Mouse (Mus musculus): ENCODE results near the gene Scnm1. TPM values are rescaled to one million over a fixed set of nuclear protein-coding genes. Genes with fewer than 3 reads are reported as not detected.
A peak's percentile ranks its signal among the peaks of the same experiment; 100 is the strongest.

Scnm1 gene
- polyA plus RNA-seq, 1 experiment = 63.8 TPM

- H3K36me3 ChIP-seq (ENCODE audit: control insufficient read depth, insufficient read depth, low read length) = no peaks in the 10 kb centered on the region
Measured at GRCm38 (mm10) chr3:95105586-95106337, 28.0 kb downstream of the Scnm1 start.

GRCm38 (mm10) chr3:95105121-95105520, 28.7 kb downstream of the Scnm1 start:
- Histone ChIP-seq H3K27ac (ENCODE audit: control insufficient read depth, insufficient read depth, low read length) (no peak overlapping the region), H3K4me1 (replicated peaks; ENCODE audit: control insufficient read depth, insufficient read depth, low read length) (peaks cover 4% of the 10 kb centered on the region), H3K27me3 (ENCODE audit: control insufficient read depth, insufficient read depth, low read length) (no peaks in the 10 kb centered on the region), H3K36me3 (ENCODE audit: control insufficient read depth, insufficient read depth, low read length) (no peaks in the 10 kb centered on the region), H3K4me3 (ENCODE audit: control insufficient read depth, insufficient read depth, low read length) (no peak overlapping the region)
- DNase-seq = no peak
- WGBS = 18% methylated on average over 4 of the region's 4 CpGs
- no peak for TF ChIP-seq POLR2A (IDR thresholded peaks at IDR 0.05; ENCODE audit: control insufficient read depth, extremely low read depth, insufficient read depth, low read length, poor library complexity)
- no peak for TF ChIP-seq CTCF (IDR thresholded peaks at IDR 0.05; ENCODE audit: borderline replicate concordance, control insufficient read depth, extremely low read depth, insufficient read depth, low read length, poor library complexity)

More at GRCm38 (mm10) chr3:95105586-95106337, 28.0 kb downstream of the Scnm1 start:
- Histone ChIP-seq H3K4me1 (replicated peaks; ENCODE audit: control insufficient read depth, insufficient read depth, low read length) (peaks cover 4% of the 10 kb centered on the region), H3K4me3 (ENCODE audit: control insufficient read depth, insufficient read depth, low read length) (peak overlapping the region; percentile 90), H3K27me3 (ENCODE audit: control insufficient read depth, insufficient read depth, low read length) (no peaks in the 10 kb centered on the region), H3K27ac (ENCODE audit: control insufficient read depth, insufficient read depth, low read length) (peak overlapping the region; percentile 45; the same call in 1 of the 2 replicates)
- TF ChIP-seq CTCF (IDR thresholded peaks at IDR 0.05; ENCODE audit: borderline replicate concordance, control insufficient read depth, extremely low read depth, insufficient read depth, low read length, poor library complexity) (no peak), POLR2A (IDR thresholded peaks at IDR 0.05; ENCODE audit: control insufficient read depth, extremely low read depth, insufficient read depth, low read length, poor library complexity) (no peak)
- WGBS = under 1% methylated on average over 16 of the region's 16 CpGs
- DNase-seq = no peak

GRCm38 (mm10) chr3:95100854-95101253, 33.0 kb downstream of the Scnm1 start:
- Histone ChIP-seq H3K4me3 (ENCODE audit: control insufficient read depth, insufficient read depth, low read length) (no peak overlapping the region), H3K36me3 (ENCODE audit: control insufficient read depth, insufficient read depth, low read length) (peaks cover 6% of the 10 kb centered on the region; the same call in 1 of the 2 replicates), H3K27me3 (ENCODE audit: control insufficient read depth, insufficient read depth, low read length) (no peaks in the 10 kb centered on the region), H3K27ac (ENCODE audit: control insufficient read depth, insufficient read depth, low read length) (no peak overlapping the region), H3K4me1 (replicated peaks; ENCODE audit: control insufficient read depth, insufficient read depth, low read length) (peaks cover 6% of the 10 kb centered on the region)
- no peak for DNase-seq
- no peak for TF ChIP-seq CTCF (IDR thresholded peaks at IDR 0.05; ENCODE audit: borderline replicate concordance, control insufficient read depth, extremely low read depth, insufficient read depth, low read length, poor library complexity)
- WGBS = 8% methylated on average over 2 of the region's 2 CpGs

- DNase-seq = no peak
- WGBS = 96% methylated on average over 1 of the region's 1 CpGs
- Histone ChIP-seq H3K27ac (ENCODE audit: control insufficient read depth, insufficient read depth, low read length) (no peak overlapping the region), H3K36me3 (ENCODE audit: control insufficient read depth, insufficient read depth, low read length) (0 out of 2 replicates have a peak, but pooled peaks cover 3% of the 10 kb centered on the region), H3K27me3 (ENCODE audit: control insufficient read depth, insufficient read depth, low read length) (no peaks in the 10 kb centered on the region), H3K4me3 (ENCODE audit: control insufficient read depth, insufficient read depth, low read length) (no peak overlapping the region), H3K4me1 (replicated peaks; ENCODE audit: control insufficient read depth, insufficient read depth, low read length) (no peaks in the 10 kb centered on the region)
- no peak for TF ChIP-seq CTCF (IDR thresholded peaks at IDR 0.05; ENCODE audit: borderline replicate concordance, control insufficient read depth, extremely low read depth, insufficient read depth, low read length, poor library complexity)
- TF ChIP-seq POLR2A (IDR thresholded peaks at IDR 0.05; ENCODE audit: control insufficient read depth, extremely low read depth, insufficient read depth, low read length, poor library complexity) = no peak
Measured at GRCm38 (mm10) chr3:95088071-95088470, 45.7 kb downstream of the Scnm1 start.

Other genes starting within 250 kb of the Scnm1 start
- 314 and 384 TPM in 2 replicates for gene Psmb4, start 247.1 kb downstream of the Scnm1 start, polyA plus RNA-seq (2012; rRNA removed)
- gene Selenbp1, start 201.0 kb downstream of the Scnm1 start, polyA plus RNA-seq (2012; rRNA removed) = 15.9 and 26.7 TPM in 2 replicates
- 33.3 and 36.8 TPM in 2 replicates for gene Rfx5, start 179.9 kb downstream of the Scnm1 start, polyA plus RNA-seq (2012; rRNA removed)
- 59.0 and 62.3 TPM in 2 replicates for gene Pi4kb, start 159.3 kb downstream of the Scnm1 start, polyA plus RNA-seq (2012; rRNA removed)
- gene Zfp687, start 118.6 kb downstream of the Scnm1 start, polyA plus RNA-seq (2012; rRNA removed) = 57.1 and 61.2 TPM in 2 replicates
- gene Psmd4, start 91.4 kb downstream of the Scnm1 start, polyA plus RNA-seq (2012; rRNA removed) = 212 and 227 TPM in 2 replicates
- 36.5 and 37.8 TPM in 2 replicates for gene Pip5k1a, start 27.1 kb downstream of the Scnm1 start, polyA plus RNA-seq (2012; rRNA removed)
- 77.1 and 78.4 TPM in 2 replicates for gene Vps72, start 23.0 kb downstream of the Scnm1 start, polyA plus RNA-seq (2012; rRNA removed)
- 1.8 and 3.6 TPM in 2 replicates for gene Tmod4, start 9.5 kb downstream of the Scnm1 start, polyA plus RNA-seq (2012; rRNA removed)
- gene Lysmd1, start 77 bp upstream of the Scnm1 start, polyA plus RNA-seq (2012; rRNA removed) = 13.1 and 14.1 TPM in 2 replicates
- 78.5 and 79.6 TPM in 2 replicates for gene Tnfaip8l2, start 8.3 kb upstream of the Scnm1 start, polyA plus RNA-seq (2012; rRNA removed)
- gene Sema6c, start 26.4 kb upstream of the Scnm1 start, polyA plus RNA-seq (2012; rRNA removed) = 12.0 and 14.0 TPM in 2 replicates
- 39.7 and 41.7 TPM in 2 replicates for gene Gabpb2, start 83.9 kb upstream of the Scnm1 start, polyA plus RNA-seq (2012; rRNA removed)
- gene Cdc42se1, start 94.7 kb upstream of the Scnm1 start, polyA plus RNA-seq (2012; rRNA removed) = 137 and 156 TPM in 2 replicates
- gene Mllt11, start 98.2 kb upstream of the Scnm1 start, polyA plus RNA-seq (2012; rRNA removed) = 53.0 and 66.1 TPM in 2 replicates
- gene Gm128, start 107.6 kb upstream of the Scnm1 start, polyA plus RNA-seq (2012; rRNA removed) = 0.30 and 0.33 TPM in 2 replicates
- gene Bnipl, start 117.2 kb upstream of the Scnm1 start, polyA plus RNA-seq (2012; rRNA removed) = 1.3 and 1.6 TPM in 2 replicates
- gene Mindy1, start 147.3 kb upstream of the Scnm1 start, polyA plus RNA-seq (2012; rRNA removed) = 50.3 and 50.4 TPM in 2 replicates
- gene Prune1, start 148.1 kb upstream of the Scnm1 start, polyA plus RNA-seq (2012; rRNA removed) = 17.2 and 18.5 TPM in 2 replicates
- 1.4 and 1.5 TPM in 2 replicates for gene Anxa9, start 173.2 kb upstream of the Scnm1 start, polyA plus RNA-seq (2012; rRNA removed)
- gene Cers2, start 180.8 kb upstream of the Scnm1 start, polyA plus RNA-seq (2012; rRNA removed) = 129 and 140 TPM in 2 replicates
- 30.7 and 31.8 TPM in 2 replicates for gene Setdb1, start 223.2 kb upstream of the Scnm1 start, polyA plus RNA-seq (2012; rRNA removed)